Mouse (Mus musculus) thymus, postnatal 36 days (tissue): ENCODE results near the gene Sdk2.

Experiments used
- DNase-seq, 2 experiments: peaks; one replicate each; pipeline ENCODE4 v3.0.0; 2022; ENCODE audit warnings: mixed read lengths in 2 of 2

Gene Sdk2

DNA sequence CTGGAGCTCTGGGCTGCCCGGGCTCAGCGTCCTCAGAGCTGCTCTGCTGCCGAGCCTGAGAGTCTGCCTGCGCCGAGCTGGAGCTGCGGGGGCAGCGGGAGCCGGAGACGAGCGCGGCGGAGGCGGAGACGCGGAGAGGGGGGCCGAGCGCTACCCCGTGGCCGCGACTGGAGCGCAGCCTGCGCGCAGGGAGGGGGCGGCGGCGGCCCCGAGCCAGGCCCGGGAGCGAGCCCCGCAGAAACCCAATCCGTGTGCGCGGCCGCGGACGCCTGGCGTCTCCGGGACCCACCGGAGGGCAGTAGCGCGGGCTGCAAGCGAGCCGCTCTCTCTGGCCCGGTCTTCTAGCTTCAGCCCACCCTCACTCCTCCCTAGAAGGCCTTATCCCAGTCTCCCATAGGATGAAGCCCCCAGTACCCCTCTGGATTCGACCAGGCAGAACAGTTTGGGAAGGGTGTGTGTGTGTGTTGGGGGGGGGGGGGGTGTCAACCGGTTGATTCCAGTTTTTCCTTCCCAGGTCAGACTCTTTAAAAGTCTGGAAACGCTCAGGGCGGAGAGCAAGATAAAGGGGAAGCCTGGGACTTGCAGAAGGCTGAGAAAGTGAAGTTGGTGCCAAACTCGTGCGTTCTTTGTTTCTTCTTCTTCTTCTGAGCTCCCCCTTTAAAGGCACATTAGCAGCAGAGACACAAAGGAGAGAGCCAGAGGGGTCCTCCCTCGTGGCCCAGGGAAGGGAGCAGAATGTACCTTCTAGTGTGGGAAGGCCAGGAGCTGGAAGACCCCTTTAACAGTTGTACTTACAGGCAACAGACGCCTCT, at the start of gene Sdk2:
Sdk2 (minus strand) TSS at position 96 of the 812 bp plus-strand sequence.
- no peak for DNase-seq

DNA sequence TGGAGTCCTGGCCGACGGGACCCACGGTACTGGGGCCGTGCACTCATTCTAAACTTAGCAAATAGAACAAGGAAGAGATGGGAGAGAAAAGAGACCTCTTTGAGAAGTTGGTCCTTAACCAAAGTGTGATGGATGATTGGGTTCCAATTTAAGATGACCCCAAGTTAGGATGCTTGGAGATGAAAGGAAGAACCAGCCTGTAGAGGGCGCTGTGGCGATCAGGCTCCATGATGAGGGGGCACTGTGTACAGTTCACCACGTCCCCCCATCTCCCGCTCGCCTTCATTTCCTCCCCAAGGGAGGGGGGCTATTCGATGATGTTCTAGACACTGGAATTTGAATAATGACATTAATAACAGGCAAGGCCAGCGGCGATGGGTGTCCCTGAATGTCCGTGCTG, 48.2 kb upstream of the Sdk2 start:
- DNase-seq, result no peak

DNA sequence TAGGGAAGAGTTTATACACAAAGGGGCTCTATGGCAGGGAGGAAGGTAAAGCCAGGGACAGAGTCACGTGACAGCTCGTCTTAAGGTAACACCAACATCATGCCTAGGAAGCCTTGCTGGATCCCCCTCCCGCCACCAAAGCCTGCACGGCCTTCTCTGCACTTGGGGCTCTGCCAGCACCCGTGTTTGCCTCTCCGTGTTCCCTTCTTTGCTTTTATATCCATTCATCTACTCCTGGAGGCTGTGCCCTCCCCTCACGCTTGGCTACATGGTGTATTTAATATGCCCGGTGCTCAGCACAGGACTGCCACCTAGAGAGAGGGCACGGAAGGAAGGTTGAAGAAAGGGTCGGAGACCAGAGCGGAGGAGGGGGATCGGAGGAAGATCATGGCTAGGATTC, 47.8 kb upstream of the Sdk2 start:
- DNase-seq, result no peak

DNA sequence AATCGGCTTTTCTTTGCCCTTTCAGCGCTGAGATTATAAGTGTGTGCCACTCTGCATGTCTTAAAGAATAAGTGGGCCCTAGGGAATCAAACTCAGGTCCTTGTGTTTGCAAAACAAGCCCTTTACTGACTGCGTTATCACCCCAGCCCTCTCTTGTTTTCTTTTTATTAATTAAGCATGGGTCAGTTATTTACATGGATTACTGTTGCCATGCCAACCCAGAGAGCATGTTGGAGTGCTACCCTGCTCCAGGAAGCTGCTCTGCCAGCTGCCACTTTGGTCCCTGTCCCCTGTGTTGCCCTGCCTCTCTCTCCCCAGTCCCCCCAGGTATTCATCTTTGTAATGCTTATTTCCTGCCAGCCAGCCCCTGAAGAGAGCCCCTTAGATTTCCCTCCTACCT, 44.0 kb upstream of the Sdk2 start:
- no peak for DNase-seq

DNA sequence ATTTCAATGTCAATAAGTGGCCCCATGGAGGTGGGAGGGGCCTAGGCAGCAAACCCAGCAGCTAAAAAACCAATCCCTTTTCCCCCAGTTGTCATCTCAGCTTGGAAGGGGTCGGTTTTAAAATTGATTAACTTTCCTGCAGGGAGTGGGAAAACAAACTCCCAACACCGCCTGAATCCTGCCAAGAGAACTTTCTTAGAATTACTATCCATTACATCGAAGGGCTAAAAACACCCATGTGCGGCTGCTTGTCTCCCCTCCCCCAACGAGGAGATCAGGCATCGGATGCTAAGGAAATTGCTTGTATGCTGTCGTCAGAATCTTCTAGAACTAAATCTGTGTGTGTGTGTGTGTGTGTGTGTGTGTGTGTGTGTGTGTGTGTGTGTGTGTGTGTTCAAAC, 26.8 kb upstream of the Sdk2 start:
- DNase-seq, result no peak

DNA sequence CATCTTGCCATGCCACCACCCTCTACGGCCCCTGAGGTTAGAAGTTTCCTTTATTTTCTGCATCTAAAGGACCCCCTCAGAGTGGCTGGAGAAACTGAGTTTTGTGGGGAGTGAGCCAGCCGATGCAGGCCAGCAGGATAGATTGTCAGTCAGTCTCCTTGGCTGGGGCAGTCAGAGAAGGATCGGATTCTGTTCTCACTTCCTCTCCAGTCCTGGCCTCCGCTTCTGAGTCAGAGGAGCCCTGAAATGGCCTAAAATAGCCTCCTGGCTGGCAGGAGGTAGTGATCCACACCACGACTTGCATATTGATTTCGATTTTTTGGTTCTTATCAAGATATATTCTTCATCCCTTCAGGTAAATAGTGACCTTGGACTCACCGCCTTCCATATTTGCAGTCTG, 26.3 kb upstream of the Sdk2 start:
- no peak for DNase-seq

DNA sequence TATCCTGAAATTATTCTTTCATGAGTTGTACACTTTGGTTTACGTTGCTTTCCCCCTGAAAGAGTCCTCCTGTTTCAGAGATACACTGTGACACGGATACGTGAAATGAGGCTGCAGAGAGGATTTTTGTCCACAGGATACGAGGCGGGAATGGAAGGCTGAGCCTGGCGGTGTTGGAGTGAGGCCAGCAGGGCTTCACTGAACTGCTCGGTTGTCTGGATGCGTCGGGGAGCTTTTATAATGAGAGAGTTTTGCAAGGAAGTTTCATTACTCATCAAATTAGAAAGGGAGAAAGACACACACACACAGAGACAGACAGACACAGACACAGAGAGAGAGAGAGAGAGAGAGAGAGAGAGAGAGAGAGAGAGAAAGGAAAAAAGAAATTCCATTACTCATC, 13.8 kb upstream of the Sdk2 start:
- no peak for DNase-seq

DNA sequence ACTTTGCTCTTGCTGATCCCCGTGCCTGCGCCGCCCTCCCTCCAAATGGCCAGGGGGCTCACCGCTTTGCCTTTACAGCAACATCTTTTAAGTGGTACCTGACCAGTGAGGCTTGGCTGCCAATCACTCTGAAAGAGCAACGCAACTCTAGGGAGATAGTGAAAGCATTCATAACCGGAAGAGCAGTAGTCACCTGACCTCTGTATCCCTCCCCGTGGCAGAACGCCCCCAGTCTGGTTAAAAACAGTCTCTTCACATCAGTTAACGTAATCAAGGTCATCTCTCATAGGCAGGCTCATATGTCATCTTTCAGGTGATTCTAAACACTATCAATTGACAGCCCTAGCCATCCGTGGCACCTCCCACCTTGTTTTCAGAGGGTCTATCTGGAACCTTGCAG, 5.8 kb upstream of the Sdk2 start:
- DNase-seq, result no peak

DNA sequence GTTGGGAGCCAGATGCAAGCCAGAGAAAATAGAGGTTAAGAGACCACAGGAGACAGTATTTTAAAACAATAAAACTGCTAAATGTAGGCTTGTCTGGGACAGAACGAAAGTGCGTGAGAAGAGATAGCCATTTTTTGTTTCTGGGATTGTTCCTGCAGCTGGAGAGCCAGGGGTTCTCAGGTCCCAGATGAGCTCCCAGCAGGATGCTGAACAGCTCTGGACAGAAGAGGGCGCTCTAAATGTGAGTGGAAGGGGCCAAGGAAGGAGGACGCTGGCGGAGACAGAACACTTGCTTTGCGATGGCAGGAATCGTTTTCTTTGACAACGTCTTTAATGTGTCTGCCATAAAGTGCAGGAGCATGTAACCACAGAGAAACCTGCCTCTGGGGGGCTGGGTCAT, 5.2 kb upstream of the Sdk2 start:
- peak; percentile 20 to 25 for DNase-seq

DNA sequence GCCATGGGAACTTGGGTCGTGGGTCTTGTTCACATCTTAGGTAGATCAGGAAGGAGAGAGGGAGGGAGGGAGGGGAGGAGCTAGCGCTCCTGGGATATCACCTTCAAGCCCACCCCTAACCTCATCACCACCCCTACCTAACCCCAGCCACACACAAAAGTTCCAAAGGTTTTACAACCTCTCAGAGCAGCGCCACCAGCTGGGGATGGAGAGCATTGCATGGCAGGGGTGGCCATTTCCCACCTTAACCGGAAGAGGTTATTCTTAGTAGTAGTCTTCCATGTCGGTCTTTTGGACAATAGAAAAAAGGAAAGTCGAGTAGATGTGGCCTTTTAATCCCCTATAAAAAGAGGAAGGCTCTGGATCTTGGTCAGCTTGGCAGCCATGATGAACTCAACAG, 4.0 kb upstream of the Sdk2 start:
- no peak for DNase-seq

DNA sequence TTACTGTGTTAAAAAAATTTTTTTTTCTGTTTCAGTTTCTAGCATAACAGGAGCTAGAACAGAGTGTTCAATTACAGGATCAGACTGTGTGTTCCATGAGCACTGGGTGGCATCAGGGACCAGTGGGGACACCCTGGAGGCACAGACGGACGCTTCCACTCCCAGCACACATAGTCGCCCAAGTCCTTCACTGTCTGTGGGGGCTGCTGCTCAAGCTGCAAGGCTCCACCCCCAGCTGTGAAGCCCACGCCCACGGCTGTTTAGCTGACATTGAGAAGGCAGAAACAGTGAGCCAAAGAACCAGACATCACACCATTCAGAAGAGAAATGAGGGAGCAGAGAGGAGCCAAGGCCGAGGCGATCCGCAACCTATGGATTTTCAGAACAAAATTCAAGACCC, 3.3 kb upstream of the Sdk2 start:
- DNase-seq, result no peak

DNA sequence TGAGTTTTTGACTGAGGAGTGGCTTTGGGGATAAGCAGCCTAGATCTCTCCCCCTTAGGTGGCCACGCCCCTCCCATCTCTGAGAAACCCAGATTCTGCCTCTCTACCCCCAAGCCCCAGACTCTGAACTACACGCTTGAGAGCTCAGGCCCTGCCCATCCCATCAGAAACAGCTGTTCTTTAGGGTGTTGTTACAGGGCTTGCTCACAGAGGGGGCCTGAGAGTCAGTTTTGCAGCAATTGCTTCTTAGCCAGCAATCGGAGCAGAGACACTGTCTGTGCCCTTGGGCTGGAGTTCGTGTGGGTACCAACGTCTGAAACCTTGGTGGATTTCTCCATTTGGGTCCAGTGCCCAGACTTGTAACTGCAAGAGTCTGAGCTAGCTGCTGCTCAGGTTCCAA, 1.5 kb upstream of the Sdk2 start:
- DNase-seq, result peak in 1 of 2 experiments; percentile 11

DNA sequence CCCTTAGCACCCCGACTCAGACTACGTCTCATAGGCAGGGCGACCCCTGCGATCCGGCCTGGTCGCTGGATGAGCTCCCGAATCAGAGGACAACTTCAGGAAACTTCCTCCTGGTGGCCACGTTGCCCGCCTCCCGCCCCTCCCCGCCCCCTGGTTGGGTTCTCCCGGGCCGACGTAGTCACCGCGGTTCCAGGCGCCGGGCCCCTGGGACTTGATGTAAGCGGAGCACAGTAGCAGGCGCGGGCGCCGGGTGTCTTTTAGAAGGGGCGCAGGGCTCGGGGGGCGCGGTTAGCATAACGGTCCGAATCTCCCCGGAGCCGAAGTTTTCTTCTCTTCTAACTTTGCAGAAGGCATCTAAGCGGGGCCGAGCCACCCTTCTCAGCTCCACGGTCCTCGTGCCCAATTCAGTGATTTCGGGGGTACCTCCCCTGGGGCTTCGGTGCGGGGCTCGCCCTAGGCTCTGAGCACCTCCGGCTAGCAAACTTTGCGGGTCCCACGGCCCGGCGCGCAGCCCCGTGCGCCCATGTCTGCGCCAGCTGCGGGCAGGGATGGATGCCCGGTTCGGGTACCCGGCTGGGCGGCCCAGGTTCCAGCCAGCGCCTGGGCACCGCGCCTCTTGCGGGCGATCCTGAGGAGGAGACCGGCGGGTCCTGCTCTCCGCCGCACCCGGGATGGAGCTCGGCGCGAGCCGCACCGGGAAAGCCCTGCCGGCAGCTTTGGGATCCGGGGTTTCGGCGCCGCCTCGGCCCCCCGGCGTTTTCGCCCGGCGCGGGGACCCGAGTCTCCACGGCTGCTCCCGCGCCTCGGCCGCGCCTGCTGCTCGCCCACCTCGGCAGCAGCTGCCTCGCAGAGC, 522 bp downstream of the Sdk2 start:
- DNase-seq, result no peak

DNA sequence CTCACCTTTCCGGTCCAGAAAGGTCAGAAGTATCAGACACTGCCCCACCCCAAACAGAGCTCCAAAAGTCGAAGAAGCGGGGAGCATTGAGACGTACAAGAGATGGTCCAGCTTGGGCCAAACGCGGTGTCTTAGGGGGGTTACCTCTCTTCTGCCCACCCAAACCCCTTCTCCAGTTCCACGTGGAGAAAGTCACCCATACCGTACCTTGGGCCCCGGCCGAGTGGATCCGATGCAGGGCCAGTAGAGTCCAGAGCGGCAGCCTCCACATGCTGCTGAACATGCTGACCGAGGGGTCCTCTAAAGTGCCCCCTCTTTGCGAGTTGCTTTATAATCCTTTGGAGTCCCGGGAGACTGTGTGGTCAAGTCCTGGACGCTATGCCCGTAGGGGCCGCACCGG, 1.2 kb downstream of the Sdk2 start:
- no peak for DNase-seq

DNA sequence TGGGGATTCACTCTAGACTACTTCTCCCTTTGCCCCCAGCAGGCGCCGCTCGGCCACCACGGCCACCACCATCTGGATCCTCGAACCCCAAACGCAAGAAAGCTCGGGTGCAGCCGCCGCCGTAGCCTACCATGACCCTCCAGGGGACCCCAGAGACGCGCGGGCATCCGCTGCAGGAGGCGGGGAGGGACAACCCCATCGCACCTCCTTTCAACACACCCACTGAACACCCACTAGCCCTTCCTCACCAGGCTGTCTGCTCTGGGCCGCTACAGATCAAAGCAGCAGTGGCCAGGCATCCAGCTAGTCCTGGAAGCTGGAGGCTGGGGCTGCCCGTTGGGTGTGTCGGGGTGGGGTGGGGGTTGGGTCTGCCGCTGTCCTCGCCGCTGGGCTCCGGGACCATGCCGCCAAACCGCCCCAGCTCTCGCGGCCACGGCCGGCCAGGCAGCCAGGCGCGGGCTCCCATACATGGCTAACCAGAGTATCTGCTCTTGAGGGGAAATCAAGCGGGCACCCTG, 1.9 kb downstream of the Sdk2 start:
- DNase-seq, result no peak

DNA sequence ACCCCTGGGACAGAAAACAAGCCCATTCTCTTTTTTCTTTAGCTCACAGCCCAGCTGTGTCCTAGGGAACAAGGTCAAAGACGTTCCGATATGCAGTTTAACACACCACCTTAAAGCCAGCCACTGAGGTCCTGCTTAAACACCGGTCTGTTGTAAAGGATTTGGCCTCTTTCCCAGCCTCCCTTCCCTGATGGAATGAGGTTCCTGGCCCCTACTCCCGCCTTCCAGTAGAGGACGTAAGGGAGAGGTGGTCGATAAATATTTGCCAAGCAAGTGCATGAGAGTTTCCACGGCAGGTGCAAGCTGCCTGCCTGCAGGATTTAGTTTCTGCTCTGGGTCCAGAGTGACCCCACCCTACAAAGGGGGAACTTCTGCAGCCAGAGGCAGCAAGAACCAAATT, 4.9 kb downstream of the Sdk2 start:
- no peak for DNase-seq

DNA sequence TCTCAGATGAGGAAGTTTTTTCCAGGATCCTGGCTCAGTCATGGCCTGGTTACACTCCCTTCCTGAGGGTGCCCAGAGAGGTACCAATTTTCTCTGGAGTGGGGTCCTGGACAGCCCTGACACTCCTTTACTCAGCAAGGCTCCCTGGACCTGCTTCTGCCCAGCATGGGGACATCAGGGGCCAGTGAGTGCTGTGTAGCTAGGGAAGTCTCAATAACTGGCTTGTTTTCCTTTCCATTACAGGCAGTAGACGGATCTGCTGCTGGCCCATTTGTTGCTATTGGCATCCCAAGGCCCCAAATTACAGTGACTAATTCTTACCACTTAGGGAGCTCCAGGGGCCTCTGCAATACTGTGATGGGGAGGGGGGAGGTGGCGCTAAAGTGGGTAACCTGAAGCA, 5.6 kb downstream of the Sdk2 start:
- no peak for DNase-seq

DNA sequence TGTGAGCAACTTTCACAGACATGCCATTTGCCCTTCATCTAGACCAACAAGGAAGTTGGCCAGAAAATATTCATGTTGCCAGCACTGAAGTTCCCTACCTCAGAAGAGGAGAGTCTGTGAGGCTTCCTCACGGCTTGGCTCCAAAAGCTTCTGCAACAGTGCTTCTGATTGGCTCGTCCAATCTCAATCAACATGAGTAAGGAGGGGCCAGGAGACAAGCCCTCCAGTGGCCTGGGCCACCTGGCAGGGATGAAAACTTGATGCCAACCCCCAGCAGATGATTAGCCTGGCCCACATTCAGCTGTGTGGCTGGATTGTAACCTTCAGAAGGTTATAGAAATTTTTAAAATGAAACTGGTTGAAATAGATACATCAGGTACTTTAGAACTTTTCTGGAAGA, 10.5 kb downstream of the Sdk2 start:
- DNase-seq, result no peak

DNA sequence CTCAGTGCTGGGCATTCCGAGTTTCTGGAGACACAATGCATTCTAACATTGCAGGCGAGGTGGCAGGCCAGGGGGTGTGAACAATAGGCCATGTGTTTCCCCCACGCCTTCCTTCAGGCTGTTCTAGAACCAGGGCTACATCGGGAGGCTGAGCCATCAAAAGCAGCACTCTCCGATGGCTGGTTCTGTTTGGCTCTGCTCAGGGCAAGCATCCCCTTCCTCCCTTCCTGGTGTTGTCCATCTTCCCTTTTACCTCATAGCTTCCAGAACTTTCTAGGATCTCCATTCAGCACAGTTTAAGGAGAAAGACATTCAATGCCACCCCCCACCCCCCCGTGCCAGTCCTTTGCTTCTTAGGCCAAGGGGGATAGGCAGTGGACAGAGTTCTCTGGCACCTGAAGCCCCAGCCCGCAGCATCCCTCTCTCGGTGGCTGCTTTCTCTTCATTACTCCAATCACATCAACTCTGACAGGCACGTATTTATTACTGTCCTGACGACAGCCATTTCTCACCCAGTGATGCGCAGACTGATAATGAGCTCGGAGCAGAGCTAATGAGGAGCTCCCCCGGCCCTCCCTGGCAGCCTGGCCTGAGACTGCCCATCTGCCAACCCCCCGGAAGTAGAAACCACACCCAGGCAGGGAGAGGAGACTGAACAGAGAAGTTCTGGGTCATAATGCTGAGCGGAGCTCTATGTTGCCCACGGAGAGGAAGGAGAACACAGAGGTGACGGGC, 12.1 kb downstream of the Sdk2 start:
- no peak for DNase-seq

DNA sequence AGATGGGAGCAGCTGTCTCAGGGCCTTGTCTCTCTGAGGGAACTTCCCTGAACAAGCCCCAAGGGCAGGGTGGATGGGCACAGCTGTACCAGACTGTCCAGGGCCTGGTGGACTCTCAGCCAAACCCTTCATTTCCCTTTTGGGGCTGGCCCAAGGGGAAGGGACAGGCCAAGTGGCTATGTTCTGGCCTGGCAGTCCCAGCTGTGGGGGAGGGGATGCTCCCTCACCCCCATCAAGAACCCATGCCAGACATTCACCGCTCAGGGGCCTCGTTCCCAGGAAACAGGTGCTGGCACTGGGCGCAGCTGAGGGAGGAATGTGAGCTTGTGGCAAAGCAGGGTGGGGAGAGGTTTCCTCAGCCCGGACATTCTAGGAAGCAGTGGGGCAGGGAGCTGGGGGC, 15.5 kb downstream of the Sdk2 start:
- no peak for DNase-seq

DNA sequence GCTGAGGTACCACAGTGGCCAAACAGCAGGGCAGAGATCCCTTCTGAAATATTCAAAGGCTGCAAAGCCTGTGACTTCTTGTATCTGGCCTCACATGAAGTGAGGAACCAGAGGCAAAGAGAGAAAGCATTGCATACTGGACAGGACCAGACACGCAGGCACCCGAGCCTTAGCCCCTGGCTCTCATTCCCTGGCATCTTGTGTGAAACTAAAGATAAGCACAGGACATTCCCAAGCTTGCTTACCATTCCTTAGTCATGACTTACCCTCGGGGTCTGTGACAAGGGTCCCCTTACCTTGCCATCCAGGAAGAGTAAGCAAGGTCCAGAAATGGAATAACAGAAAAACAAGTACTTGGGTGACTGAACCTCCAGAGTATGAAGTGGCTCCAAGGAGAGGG, 16.3 kb downstream of the Sdk2 start:
- no peak for DNase-seq

DNA sequence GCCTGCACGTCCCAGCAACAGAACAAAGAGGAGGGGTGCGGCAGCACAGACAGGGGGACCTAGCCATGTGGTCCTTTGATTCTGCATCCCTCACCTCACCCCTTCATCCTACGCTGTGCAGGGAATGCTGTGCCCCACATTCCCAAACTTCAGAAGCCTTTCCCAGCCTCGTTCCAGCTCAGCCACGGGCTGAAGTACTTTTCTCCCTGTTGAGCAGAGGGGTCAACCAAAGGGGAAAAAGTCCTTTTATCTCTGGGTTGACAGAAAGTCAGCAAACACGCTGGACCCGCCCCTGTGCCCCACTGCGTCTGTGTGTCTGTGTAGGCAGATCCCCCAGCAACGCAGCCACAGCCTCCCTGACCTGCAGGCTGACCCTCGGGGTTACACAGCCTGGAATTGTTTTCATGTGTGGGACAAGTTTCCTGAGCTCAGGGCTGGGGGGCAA, 18.9 kb downstream of the Sdk2 start:
- no peak for DNase-seq

DNA sequence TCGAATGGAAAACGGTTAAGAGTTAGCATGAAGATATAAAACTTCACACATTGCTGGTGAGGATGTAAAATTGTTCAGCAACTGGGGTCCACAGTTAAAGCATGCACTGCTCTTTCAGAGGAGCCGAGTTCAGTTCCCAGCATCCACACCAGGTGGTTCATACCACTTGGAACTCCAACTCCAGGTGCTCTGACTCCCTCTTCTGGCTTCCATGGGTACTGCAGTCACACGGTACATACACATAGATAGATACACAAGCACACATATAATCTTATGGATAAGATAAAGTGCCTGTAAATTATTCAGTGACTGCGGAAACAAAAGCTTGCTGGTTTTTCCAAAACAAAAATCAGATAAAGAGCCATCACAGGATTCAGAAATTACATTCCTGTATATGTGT, 19.9 kb downstream of the Sdk2 start:
- no peak for DNase-seq
